Mouse (Mus musculus) neural tube, embryonic 11.5 days (tissue): ENCODE data around the gene Rnf5. TPM values are rescaled to one million over a fixed set of nuclear protein-coding genes. Genes with fewer than 3 reads are reported as not detected.

Experiments
- ATAC-seq: fragments of 200-750 bp; cut with Nextera tagmentation; 2 replicates; pipeline ENCODE4 v1.8.0; 2017; ENCODE audit warnings: moderate number of reproducible peaks, mild to moderate bottlenecking, moderate TSS enrichment, moderate library complexity; ENCODE audit not compliant: insufficient read depth, low FRiP score, low TSS enrichment
- DNase-seq: peaks from one replicate; pipeline ENCODE4 v3.0.0-alpha.2; 2015; ENCODE audit warnings: low spot score
- H3K27ac ChIP-seq: fragments of 300-500 bp; sonication (generic); 2 replicates; pipeline ENCODE4 v1.5.1; 2014; ENCODE audit warnings: low read depth, mild to moderate bottlenecking, low read length
- H3K27me3 ChIP-seq: fragments of 300-500 bp; sonication (generic); 2 replicates; pipeline ENCODE4 v1.6.1; 2014; ENCODE audit warnings: mild to moderate bottlenecking, low read length, mixed read lengths; ENCODE audit not compliant: control insufficient read depth, insufficient read depth
- H3K36me3 ChIP-seq: fragments of 300-500 bp; sonication (generic); 2 replicates; pipeline ENCODE4 v1.6.1; 2014; ENCODE audit warnings: mild to moderate bottlenecking, low read length, moderate library complexity, mixed read lengths; ENCODE audit not compliant: control insufficient read depth, insufficient read depth
- H3K4me1 ChIP-seq: fragments of 300-500 bp; sonication (generic); 2 replicates; pipeline ENCODE4 v1.6.1; 2014; ENCODE audit warnings: low read length, mixed read lengths; ENCODE audit not compliant: control insufficient read depth, insufficient read depth
- H3K4me2 ChIP-seq: fragments of 300-500 bp; sonication (generic); 2 replicates; pipeline ENCODE4 v1.6.1; 2014; ENCODE audit warnings: low read depth, mild to moderate bottlenecking, moderate library complexity
- H3K4me3 ChIP-seq: fragments of 300-500 bp; sonication (generic); 2 replicates; pipeline ENCODE4 v1.5.1; 2014; ENCODE audit warnings: low read depth, low read length
- H3K9ac ChIP-seq: fragments of 300-500 bp; sonication (generic); 2 replicates; pipeline ENCODE4 v1.6.1; 2014; ENCODE audit warnings: mild to moderate bottlenecking, low read length
- H3K9me3 ChIP-seq: fragments of 300-500 bp; sonication (generic); 2 replicates; pipeline ENCODE4 v1.6.1; 2016; ENCODE audit warnings: low read length; ENCODE audit not compliant: control insufficient read depth
- WGBS: fragments of 180-500 bp; shearing (Covaris S2); extraction: QIAGEN DNeasy Blood & Tissue Kit; methylation state at CpG from one replicate; pipeline ENCODE4 v1.1.7; 2014; 5-methylcytosine and 5-hydroxymethylcytosine counted together
- polyA plus RNA-seq: library from polyadenylated mRNA; unstranded; fragments of >200 nt; fragmentation: Nextera tagmentation; extraction: Ambion mirVana; gene quantifications from 2 replicates; pipeline ENCODE4 v1.2.1, GENCODE M21; 2014

Rnf5 gene
- polyA plus RNA-seq, 1 experiment from 2014 or later: 187 TPM

DNA sequence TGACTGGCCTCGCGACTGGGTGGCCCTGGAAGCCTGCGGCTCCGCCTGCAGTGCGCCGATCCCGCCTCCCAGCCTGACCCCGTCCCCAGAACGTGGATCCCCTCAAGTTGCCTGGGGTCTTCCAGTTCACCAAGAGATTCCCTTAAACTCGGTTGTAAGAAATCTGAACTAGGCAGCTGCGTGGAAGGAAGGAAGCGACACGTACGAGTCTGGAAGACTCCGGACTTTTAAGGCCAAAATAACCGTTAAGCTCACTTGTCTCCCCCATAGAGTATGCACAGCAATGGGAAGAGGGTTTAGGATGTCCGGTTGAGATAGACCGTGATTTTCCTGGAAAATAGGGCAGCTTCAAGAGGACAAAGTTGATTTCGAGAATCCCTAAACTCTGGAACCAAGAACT is 15.7 kb downstream of the Rnf5 start:
- H3K4me1 ChIP-seq: peaks cover 38% of the 10 kb centered on the region

DNA sequence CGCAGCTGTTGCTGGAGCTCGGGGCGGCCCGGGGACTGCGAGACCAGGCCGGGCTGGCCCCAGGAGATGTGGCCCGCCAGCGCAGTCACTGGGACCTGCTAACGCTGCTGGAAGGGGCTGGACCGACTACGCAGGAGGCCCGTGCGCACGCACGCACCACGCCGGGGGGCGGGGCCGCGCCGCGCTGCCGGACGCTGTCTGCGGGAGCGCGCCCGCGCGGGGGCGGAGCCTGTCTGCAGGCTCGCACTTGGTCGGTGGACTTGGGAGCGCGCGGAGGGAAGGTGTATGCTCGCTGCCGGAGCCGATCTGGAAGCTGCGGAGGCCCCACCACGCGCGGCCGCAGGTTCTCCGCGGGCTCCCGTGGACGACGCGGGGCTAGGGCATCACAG is 16.1 kb downstream of the Rnf5 start:
- DNase-seq: peak; percentile 98
- 0% methylated on average over 38 of the region's 50 CpGs for WGBS
- peak overlapping the region; percentile 80 for H3K9ac ChIP-seq
- peak overlapping the region; percentile 67 for H3K4me3 ChIP-seq
- no peaks in the 10 kb centered on the region for H3K27me3 ChIP-seq
- peak overlapping the region; percentile 95 for H3K4me2 ChIP-seq
- H3K4me1 ChIP-seq: peaks cover 38% of the 10 kb centered on the region
- H3K27ac ChIP-seq: peak overlapping the region; percentile 98
- no peaks in the 10 kb centered on the region for H3K9me3 ChIP-seq
- H3K36me3 ChIP-seq: no peaks in the 10 kb centered on the region
- ATAC-seq: peak; percentile 71

More for the DNA sequence above, 15.7 kb downstream of the Rnf5 start:
- ATAC-seq: no peak
- no peaks in the 10 kb centered on the region for H3K9me3 ChIP-seq
- H3K36me3 ChIP-seq: no peaks in the 10 kb centered on the region
- WGBS: 4% methylated on average over 19 of the region's 19 CpGs
- peak overlapping the region; percentile 80 for H3K9ac ChIP-seq
- peak overlapping the region; percentile 95 for H3K4me2 ChIP-seq
- no peaks in the 10 kb centered on the region for H3K27me3 ChIP-seq
- peak overlapping the region; percentile 67 for H3K4me3 ChIP-seq
- peak overlapping the region; percentile 98 for H3K27ac ChIP-seq
- DNase-seq: no peak

- H3K27ac ChIP-seq: peak overlapping the region; percentile 98
- H3K9ac ChIP-seq: peak overlapping the region; percentile 80
- peak overlapping the region; percentile 95 for H3K4me2 ChIP-seq
- H3K36me3 ChIP-seq: no peaks in the 10 kb centered on the region
- ATAC-seq (peak; percentile 73), DNase-seq (peak; percentile 93)
- H3K4me3 ChIP-seq: peak overlapping the region; percentile 67
- H3K27me3 ChIP-seq: no peaks in the 10 kb centered on the region
- WGBS: under 1% methylated on average over 33 of the region's 38 CpGs
- peaks cover 38% of the 10 kb centered on the region for H3K4me1 ChIP-seq
- H3K9me3 ChIP-seq: no peaks in the 10 kb centered on the region
These were observed 16.6 kb downstream of the Rnf5 start for GRCm38 (mm10) chr17:34586796-34587422.

DNA sequence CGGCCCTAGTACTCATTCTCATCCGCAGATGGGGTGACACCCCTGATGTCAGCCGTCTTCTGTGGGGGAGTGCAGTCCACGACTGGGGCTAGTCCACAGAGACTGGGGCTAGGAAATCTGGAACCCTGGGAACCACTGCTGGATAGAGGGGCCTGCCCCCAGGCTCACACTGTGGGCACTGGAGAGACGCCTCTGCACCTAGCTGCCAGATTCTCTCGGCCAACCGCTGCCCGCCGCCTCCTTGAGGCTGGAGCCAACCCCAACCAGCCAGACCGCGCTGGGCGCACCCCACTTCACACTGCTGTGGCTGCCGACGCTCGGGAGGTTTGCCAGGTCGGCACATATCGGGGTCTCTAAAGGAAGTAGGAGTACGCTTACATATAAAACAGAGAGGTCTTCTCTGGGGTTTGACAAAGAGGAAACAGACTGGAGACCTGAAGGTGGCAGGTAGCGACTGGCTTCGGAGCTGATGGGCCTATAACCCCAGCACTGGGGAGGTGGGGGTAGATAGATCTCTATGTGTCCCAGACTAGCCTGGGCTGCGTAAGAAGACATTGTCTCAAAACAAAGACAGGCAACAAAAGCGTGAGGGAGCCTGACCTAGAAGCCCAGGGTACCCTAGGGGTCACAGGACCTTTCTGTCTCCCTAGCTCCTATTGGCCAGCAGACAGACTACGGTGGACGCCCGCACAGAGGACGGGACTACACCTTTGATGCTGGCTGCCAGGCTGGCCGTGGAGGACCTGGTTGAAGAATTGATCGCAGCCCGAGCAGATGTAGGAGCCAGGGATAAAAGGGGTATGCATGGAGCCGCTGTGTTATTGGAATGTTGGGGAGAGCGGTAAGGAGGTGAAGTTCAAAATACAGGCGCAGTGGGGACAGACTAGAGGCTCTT is 17.4 kb downstream of the Rnf5 start:
- ATAC-seq: peak; percentile 40
- DNase-seq: peak; percentile 48
- H3K4me1 ChIP-seq: peaks cover 32% of the 10 kb centered on the region

DNA sequence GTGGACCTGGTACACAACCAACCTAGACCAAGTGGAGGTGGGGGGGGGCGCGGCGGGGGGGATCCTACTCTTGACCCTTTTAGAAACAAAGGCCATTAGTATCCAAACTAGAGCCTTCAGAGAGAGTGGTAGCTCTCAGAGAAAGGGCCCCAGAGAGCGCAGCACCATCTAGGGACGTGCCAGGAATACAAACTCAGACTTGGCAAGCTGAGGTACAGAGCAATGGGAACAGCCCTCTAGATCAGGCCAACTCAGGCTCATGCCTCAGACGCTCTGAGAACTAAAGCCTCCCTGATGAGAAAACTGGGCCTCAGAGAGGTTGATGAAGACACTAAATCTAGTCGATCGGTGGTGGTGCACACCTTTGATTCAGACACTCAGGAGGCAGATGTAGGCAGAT is 18.4 kb downstream of the Rnf5 start:
- Histone ChIP-seq H3K4me1 (peaks cover 22% of the 10 kb centered on the region), H3K27me3 (no peaks in the 10 kb centered on the region), H3K9ac (no peak overlapping the region), H3K9me3 (no peaks in the 10 kb centered on the region), H3K4me2 (no peak overlapping the region), H3K4me3 (no peak overlapping the region), H3K27ac (no peak overlapping the region), H3K36me3 (no peaks in the 10 kb centered on the region)
- WGBS: 85% methylated on average over 8 of the region's 8 CpGs
- no peak for DNase-seq
- ATAC-seq: no peak

More for the DNA sequence above, 17.4 kb downstream of the Rnf5 start:
- Histone ChIP-seq H3K36me3 (no peaks in the 10 kb centered on the region), H3K27me3 (no peaks in the 10 kb centered on the region), H3K27ac (peak overlapping the region; percentile 98), H3K4me2 (peak overlapping the region; percentile 95), H3K9ac (peak overlapping the region; percentile 80), H3K9me3 (no peaks in the 10 kb centered on the region), H3K4me3 (peak overlapping the region; percentile 67)
- WGBS: 22% methylated on average over 32 of the region's 32 CpGs

DNA sequence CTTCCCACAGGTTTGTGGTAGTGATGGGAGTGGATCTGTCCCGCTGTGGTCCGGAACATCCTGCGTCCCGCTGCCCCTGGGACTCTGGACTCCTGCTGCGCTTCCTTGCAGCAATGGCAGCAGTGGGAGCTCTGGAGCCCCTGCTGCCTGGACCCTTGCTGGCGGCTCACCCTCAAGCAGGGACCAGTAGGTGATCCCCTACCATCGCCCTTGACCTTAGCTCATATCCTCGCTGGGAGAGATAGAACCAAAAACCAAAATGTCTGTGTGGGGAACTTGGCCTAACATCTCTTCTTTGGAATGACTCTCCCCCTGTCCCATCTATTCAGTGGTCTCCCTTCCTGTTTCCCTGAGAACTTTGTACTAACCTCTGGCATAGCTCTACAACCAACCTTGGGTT is 19.7 kb downstream of the Rnf5 start:
- Histone ChIP-seq H3K9ac (no peak overlapping the region), H3K4me1 (peaks cover 12% of the 10 kb centered on the region), H3K9me3 (no peaks in the 10 kb centered on the region), H3K36me3 (no peaks in the 10 kb centered on the region), H3K4me3 (no peak overlapping the region), H3K4me2 (no peak overlapping the region), H3K27ac (no peak overlapping the region), H3K27me3 (no peaks in the 10 kb centered on the region)
- ATAC-seq: no peak
- no peak for DNase-seq
- 88% methylated on average over 8 of the region's 8 CpGs for WGBS

- WGBS: 71% methylated on average over 7 of the region's 7 CpGs
- H3K36me3 ChIP-seq: no peaks in the 10 kb centered on the region
- peaks cover 8% of the 10 kb centered on the region for H3K4me1 ChIP-seq
- H3K27ac ChIP-seq: no peak overlapping the region
- DNase-seq: no peak
- no peak overlapping the region for H3K4me2 ChIP-seq
- H3K4me3 ChIP-seq: no peak overlapping the region
- H3K9ac ChIP-seq: no peak overlapping the region
- no peak for ATAC-seq
- H3K27me3 ChIP-seq: no peaks in the 10 kb centered on the region
- H3K9me3 ChIP-seq: no peaks in the 10 kb centered on the region
These were observed 20.1 kb downstream of the Rnf5 start for GRCm38 (mm10) chr17:34583397-34583796.

DNA sequence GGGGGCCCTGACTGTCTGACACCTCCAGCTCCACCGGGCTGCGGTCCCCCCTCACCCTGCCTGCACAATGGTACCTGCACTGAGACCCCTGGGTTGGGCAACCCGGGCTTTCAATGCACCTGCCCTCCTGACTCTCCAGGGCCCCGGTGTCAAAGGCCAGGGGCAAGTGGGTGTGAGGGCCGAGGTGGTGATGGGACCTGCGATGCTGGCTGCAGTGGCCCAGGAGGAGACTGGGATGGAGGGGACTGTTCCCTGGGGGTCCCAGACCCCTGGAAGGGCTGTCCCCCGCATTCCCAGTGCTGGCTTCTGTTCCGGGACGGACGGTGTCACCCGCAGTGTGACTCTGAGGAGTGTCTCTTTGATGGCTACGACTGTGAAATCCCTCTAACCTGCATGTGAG is 21.0 kb downstream of the Rnf5 start:
- H3K36me3 ChIP-seq: no peaks in the 10 kb centered on the region
- no peaks in the 10 kb centered on the region for H3K9me3 ChIP-seq
- no peaks in the 10 kb centered on the region for H3K27me3 ChIP-seq
- 86% methylated on average over 12 of the region's 12 CpGs for WGBS
- H3K4me1 ChIP-seq: 0 out of 2 replicates have a peak, but pooled peaks cover 3% of the 10 kb centered on the region
- H3K9ac ChIP-seq: no peak overlapping the region
- no peak overlapping the region for H3K4me3 ChIP-seq
- no peak for ATAC-seq
- no peak for DNase-seq
- no peak overlapping the region for H3K4me2 ChIP-seq
- H3K27ac ChIP-seq: no peak overlapping the region
